Mouse (Mus musculus): ENCODE results near the gene Mtg2. TPM values are rescaled to one million over a fixed set of nuclear protein-coding genes. Genes with fewer than 3 reads are reported as not detected.

Gene Mtg2
- polyA plus RNA-seq, 2 experiments from 2014 or later = 42.6 to 52.6 TPM

- ATAC-seq = no peak
Observed at GRCm38 (mm10) chr2:180107081-180107480, 36.7 kb downstream of the Mtg2 start.

GRCm38 (mm10) chr2:180108285-180108684 is 37.9 kb downstream of the Mtg2 start:
- no peak for ATAC-seq

GRCm38 (mm10) chr2:180113909-180114890 is 43.8 kb downstream of the Mtg2 start:
- no peak for ATAC-seq

- no peak for ATAC-seq
Observed at GRCm38 (mm10) chr2:180115279-180115678, 44.9 kb downstream of the Mtg2 start.

- ATAC-seq = no peak
Observed at GRCm38 (mm10) chr2:180116081-180116493, 45.7 kb downstream of the Mtg2 start.

GRCm38 (mm10) chr2:180116741-180117484 is 46.5 kb downstream of the Mtg2 start:
- ATAC-seq = no peak

- no peak for ATAC-seq
Observed at GRCm38 (mm10) chr2:180117485-180118194, 47.3 kb downstream of the Mtg2 start.

GRCm38 (mm10) chr2:180118661-180119438 is 48.5 kb downstream of the Mtg2 start, which contains the start of gene Osbpl2:
Gene Osbpl2, plus strand, starts transcription at chr2:180119306.
- peak; percentile 96 for ATAC-seq

- ATAC-seq = peak; percentile 9
Observed at GRCm38 (mm10) chr2:180119439-180120291, 49.3 kb downstream of the Mtg2 start.

GRCm38 (mm10) chr2:180120292-180120761 is 49.9 kb downstream of the Mtg2 start:
- ATAC-seq = no peak

- no peak for ATAC-seq
Observed at GRCm38 (mm10) chr2:180124192-180124591, 53.8 kb downstream of the Mtg2 start.

GRCm38 (mm10) chr2:180126195-180126594 is 55.8 kb downstream of the Mtg2 start:
- no peak for ATAC-seq

GRCm38 (mm10) chr2:180127675-180128074 is 57.3 kb downstream of the Mtg2 start:
- ATAC-seq = no peak

- ATAC-seq = no peak
Observed at GRCm38 (mm10) chr2:180133231-180133630, 62.8 kb downstream of the Mtg2 start.

- no peak for ATAC-seq
Observed at GRCm38 (mm10) chr2:180133911-180134310, 63.5 kb downstream of the Mtg2 start.

- ATAC-seq = no peak
Observed at GRCm38 (mm10) chr2:180135414-180135813, 65.0 kb downstream of the Mtg2 start.
